Mouse (Mus musculus) liver, embryonic 14.5 days (tissue): ENCODE results near the gene Dnhd1.

Experiments
- CTCF ChIP-seq: IDR thresholded peaks from 2 replicates; pipeline ENCODE4 v1.5.1; 2016; ENCODE audit warnings: antibody characterized with exemption, low read depth, control low read depth
- EP300 ChIP-seq: IDR thresholded peaks from 2 replicates; pipeline ENCODE4 v1.6.1; 2016; ENCODE audit warnings: antibody characterized with exemption, low read depth

DNA sequence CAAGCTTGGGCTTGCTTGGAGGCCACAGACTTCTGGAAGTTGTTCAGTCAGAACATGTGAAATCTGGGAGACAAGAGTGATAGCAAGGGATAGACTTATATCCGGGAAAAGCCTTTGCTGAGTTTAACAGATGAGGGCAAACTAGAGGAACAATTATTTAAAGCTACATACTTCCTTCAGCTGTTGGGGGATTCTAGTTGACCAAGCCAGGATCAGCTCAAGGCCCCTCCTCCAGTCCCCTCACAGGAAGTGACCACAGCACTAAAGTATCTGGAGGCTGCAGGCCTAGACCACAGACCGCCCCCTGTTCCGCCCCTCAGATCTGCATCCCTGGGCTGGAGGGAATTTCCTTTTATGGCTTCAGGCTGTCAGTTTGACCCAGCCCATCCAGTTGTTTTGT, 88.3 kb downstream of the Dnhd1 start:
- no peak for TF ChIP-seq CTCF
- TF ChIP-seq EP300, result no peak
